Mouse (Mus musculus) heart, postnatal 0 days (tissue): ENCODE data around the gene Nat8. TPM values are rescaled to one million over a fixed set of nuclear protein-coding genes. Genes with fewer than 3 reads are reported as not detected.
"Not testable (repeated sequence)": the region's sequence is repeated elsewhere in the genome, so short reads cannot be mapped to it uniquely, and the experiment has no call there.

ENCODE experiments used
- ATAC-seq: fragments of 200-750 bp; cut with Nextera tagmentation; 2 replicates; pipeline ENCODE4 v1.8.0; 2017; ENCODE audit warnings: low read depth, moderate number of reproducible peaks, moderate library complexity; ENCODE audit not compliant: insufficient read depth
- DNase-seq: peaks from one replicate; pipeline ENCODE4 v3.0.0-alpha.2; 2016; ENCODE audit warnings: low spot score
- H3K27ac ChIP-seq: fragments of 300-500 bp; sonication (generic); 2 replicates; pipeline ENCODE4 v1.5.1; 2014; ENCODE audit warnings: low read depth, mild to moderate bottlenecking
- H3K27me3 ChIP-seq: fragments of 300-500 bp; sonication (generic); 2 replicates; pipeline ENCODE4 v1.6.1; 2014; ENCODE audit warnings: low read length, mixed read lengths; ENCODE audit not compliant: control insufficient read depth, insufficient read depth
- H3K36me3 ChIP-seq: fragments of 300-500 bp; sonication (generic); replicated peaks from 2 replicates; pipeline ENCODE4 v1.6.1; 2014; ENCODE audit warnings: low read length, mixed read lengths; ENCODE audit not compliant: control insufficient read depth, insufficient read depth
- H3K4me1 ChIP-seq: fragments of 300-500 bp; sonication (generic); 2 replicates; pipeline ENCODE4 v1.6.1; 2014; ENCODE audit warnings: antibody characterized with exemption; ENCODE audit not compliant: control insufficient read depth, insufficient read depth
- H3K4me2 ChIP-seq: fragments of 300-500 bp; sonication (generic); 2 replicates; pipeline ENCODE4 v1.6.1; 2014; ENCODE audit warnings: low read depth, mild to moderate bottlenecking, low read length, moderate library complexity
- H3K4me3 ChIP-seq: fragments of 300-500 bp; sonication (generic); 2 replicates; pipeline ENCODE4 v1.5.1; 2014; ENCODE audit warnings: low read depth, low read length
- H3K9ac ChIP-seq: fragments of 300-500 bp; sonication (generic); replicated peaks from 2 replicates; pipeline ENCODE4 v1.6.1; 2014; ENCODE audit warnings: low read depth, low read length, mixed read lengths
- H3K9me3 ChIP-seq: fragments of 300-500 bp; sonication (generic); replicated peaks from 2 replicates; pipeline ENCODE4 v1.6.1; 2016; ENCODE audit warnings: low read length; ENCODE audit not compliant: control insufficient read depth
- CTCF ChIP-seq: IDR thresholded peaks from 2 replicates; pipeline ENCODE4 v1.5.1; 2016; ENCODE audit warnings: antibody characterized with exemption, control low read depth, low read depth
- EP300 ChIP-seq: IDR thresholded peaks from 2 replicates; pipeline ENCODE4 v1.6.1; 2016; ENCODE audit warnings: antibody characterized with exemption, low read depth
- WGBS: fragments of 180-500 bp; shearing (Covaris S2); extraction: QIAGEN DNeasy Blood & Tissue Kit; methylation state at CpG from one replicate; pipeline ENCODE4 v1.1.7; 2014; 5-methylcytosine and 5-hydroxymethylcytosine counted together
- polyA plus RNA-seq: library from polyadenylated mRNA; unstranded; fragments of >200 nt; fragmentation: Nextera tagmentation; extraction: Ambion mirVana; gene quantifications from 2 replicates; pipeline ENCODE4 v1.2.1, GENCODE M21; 2015
- total RNA-seq: library from RNA; depleted of rRNA; stranded (reverse); fragments of >200 nt; gene quantifications from 2 replicates; pipeline ENCODE4 v1.2.3, GENCODE M21; 2014; ENCODE audit warnings: low replicate concordance; rRNA removed

Nat8 gene
- total RNA-seq (not detected in 2 replicates), polyA plus RNA-seq (not detected in 2 replicates)

- Histone ChIP-seq H3K4me2 (no peak within 1 kb of the TSS), H3K27me3 (no peaks in the 10 kb centered on the region), H3K27ac (no peak within 1 kb of the TSS), H3K36me3 (no peaks in the 10 kb centered on the region), H3K9ac (no peak within 1 kb of the TSS), H3K4me1 (no peaks in the 10 kb centered on the region), H3K9me3 (no peaks in the 10 kb centered on the region), H3K4me3 (no peak within 1 kb of the TSS)
- TF ChIP-seq EP300 (no peak), CTCF (no peak)
- 54% methylated on average over 7 of the region's 7 CpGs for WGBS
- ATAC-seq (no peak), DNase-seq (no peak)
Measured at GRCm38 (mm10) chr6:85831796-85832321, at the start of gene Nat8. Gene Nat8 (minus strand): TSS chr6:85832082.

- 71% methylated on average over 5 of the region's 5 CpGs for WGBS
- not testable (repeated sequence) for H3K9me3 ChIP-seq, ATAC-seq
Measured at GRCm38 (mm10) chr6:85869006-85869405, 37.1 kb upstream of the Nat8 start, which contains the start of gene Nat8f2. Gene Nat8f2 (minus strand): TSS chr6:85869158.

GRCm38 (mm10) chr6:85867726-85868690 lies 36.1 kb upstream of the Nat8 start:
- WGBS = 55% methylated on average over 8 of the region's 8 CpGs

More at GRCm38 (mm10) chr6:85869006-85869405, 37.1 kb upstream of the Nat8 start, which contains the start of gene Nat8f2:
- H3K27me3 ChIP-seq, H3K4me2 ChIP-seq, H3K4me3 ChIP-seq, H3K36me3 ChIP-seq, DNase-seq, H3K4me1 ChIP-seq, H3K27ac ChIP-seq, H3K9ac ChIP-seq: not testable (repeated sequence)

GRCm38 (mm10) chr6:85866995-85867394 lies 35.1 kb upstream of the Nat8 start:
- ATAC-seq, H3K36me3 ChIP-seq, H3K27me3 ChIP-seq, H3K4me2 ChIP-seq, H3K4me1 ChIP-seq, H3K4me3 ChIP-seq, H3K9me3 ChIP-seq, H3K27ac ChIP-seq, DNase-seq, H3K9ac ChIP-seq: not testable (repeated sequence)
- 20% methylated on average over 1 of the region's 1 CpGs for WGBS

More at GRCm38 (mm10) chr6:85867726-85868690, 36.1 kb upstream of the Nat8 start:
- H3K9ac ChIP-seq = no peak overlapping the region
- H3K4me2 ChIP-seq = no peak overlapping the region
- no peaks in the 10 kb centered on the region for H3K9me3 ChIP-seq
- DNase-seq (no peak), ATAC-seq (no peak)
- H3K27me3 ChIP-seq = no peaks in the 10 kb centered on the region
- H3K36me3 ChIP-seq = no peaks in the 10 kb centered on the region
- no peak overlapping the region for H3K27ac ChIP-seq
- TF ChIP-seq CTCF (no peak), EP300 (no peak)
- H3K4me3 ChIP-seq = no peak overlapping the region
- H3K4me1 ChIP-seq = no peaks in the 10 kb centered on the region

- H3K27ac ChIP-seq, H3K9ac ChIP-seq, H3K4me2 ChIP-seq, H3K27me3 ChIP-seq, ATAC-seq, H3K4me3 ChIP-seq, DNase-seq, H3K4me1 ChIP-seq, H3K36me3 ChIP-seq, H3K9me3 ChIP-seq: not testable (repeated sequence)
- 82% methylated on average over 3 of the region's 3 CpGs for WGBS
Measured at GRCm38 (mm10) chr6:85866166-85866565, 34.3 kb upstream of the Nat8 start.

- WGBS = 75% methylated on average over 5 of the region's 7 CpGs
- not testable (repeated sequence) for H3K4me3 ChIP-seq, ATAC-seq, H3K27ac ChIP-seq, H3K27me3 ChIP-seq, H3K4me1 ChIP-seq, H3K9me3 ChIP-seq, DNase-seq, H3K4me2 ChIP-seq, H3K9ac ChIP-seq, H3K36me3 ChIP-seq
Measured at GRCm38 (mm10) chr6:85864900-85865639, 33.2 kb upstream of the Nat8 start.
